Mouse (Mus musculus): ENCODE data around the gene Strn4. TPM values are rescaled to one million over a fixed set of nuclear protein-coding genes. Genes with fewer than 3 reads are reported as not detected.

Gene Strn4
- total and polyA plus RNA-seq, 3 experiments, result 55.8 to 93.5 TPM; not detected in 1

DNA sequence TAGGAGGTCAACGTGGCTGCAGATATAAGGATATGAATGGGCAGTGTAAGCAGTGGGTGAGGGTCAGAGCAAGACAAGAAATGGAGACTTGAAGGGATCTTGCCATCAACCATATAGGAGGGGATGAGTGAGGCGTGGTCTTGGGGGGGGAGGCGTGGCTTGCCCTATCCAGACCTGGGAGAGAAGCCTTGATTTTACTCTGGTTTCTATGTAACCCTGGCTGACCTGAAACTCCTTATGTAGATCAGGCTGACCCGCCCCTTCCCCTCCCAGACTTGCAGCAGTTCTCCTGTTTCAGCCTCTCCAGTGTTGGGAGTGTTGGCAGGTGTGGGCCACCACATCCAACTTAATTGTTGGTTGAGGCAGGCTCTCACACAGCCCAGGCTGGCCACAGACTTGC, 68.6 kb downstream of the Strn4 start:
- no peak for DNase-seq (ENCODE audit: low read depth, low spot score)
- no peak for TF ChIP-seq USF2 (IDR thresholded peaks at IDR 0.05; ENCODE audit: borderline replicate concordance in 1 of 2, insufficient read depth in 1 of 2, low read depth in 1 of 2, low read length in 2 of 2)
- no peak for TF ChIP-seq ZC3H11A (IDR thresholded peaks at IDR 0.05; ENCODE audit: low read depth, low read length)
- no peak for TF ChIP-seq CHD1 (IDR thresholded peaks at IDR 0.05; ENCODE audit: low read depth, low read length)
- TF ChIP-seq MXI1 (IDR thresholded peaks at IDR 0.05; ENCODE audit: low read depth, low read length), result no peak
- no peak for TF ChIP-seq TCF12 (IDR thresholded peaks at IDR 0.05; ENCODE audit: low read depth, low read length)
- no peak for TF ChIP-seq ETS1 (IDR thresholded peaks at IDR 0.05; ENCODE audit: low read depth, low read length)
- TF ChIP-seq RCOR1 (IDR thresholded peaks at IDR 0.05; ENCODE audit: low read depth, low read length), result no peak
- TF ChIP-seq EP300 (IDR thresholded peaks at IDR 0.05; ENCODE audit: low read depth in 1 of 2, low read length in 2 of 2), result no peak
- TF ChIP-seq UBTF (IDR thresholded peaks at IDR 0.05; ENCODE audit: borderline replicate concordance, insufficient read depth, low read depth, low read length), result no peak
- TF ChIP-seq JUND (IDR thresholded peaks at IDR 0.05; ENCODE audit: low read depth, low read length), result no peak
- no peak for TF ChIP-seq CHD2 (IDR thresholded peaks at IDR 0.05; ENCODE audit: low read length)
- TF ChIP-seq ELF1 (IDR thresholded peaks at IDR 0.05; ENCODE audit: low read depth, low read length), result no peak
- no peak for TF ChIP-seq POLR2AphosphoS2 (IDR thresholded peaks at IDR 0.05; ENCODE audit: low read length)
- TF ChIP-seq NRF1 (IDR thresholded peaks at IDR 0.05; ENCODE audit: insufficient read depth, low read depth, low read length, poor library complexity, severe bottlenecking), result no peak
- no peak for TF ChIP-seq E2F4 (IDR thresholded peaks at IDR 0.05; ENCODE audit: borderline replicate concordance, low read depth, low read length)
- Histone ChIP-seq H3K79me2 (ENCODE audit: control insufficient read depth, insufficient read depth, low read length, poor library complexity) (no peaks in the 10 kb centered on the region), H3K4me3 (ENCODE audit: control insufficient read depth in 1 of 2, insufficient read depth in 1 of 2, low read depth in 2 of 2, low read length in 2 of 2) (no peak overlapping the region), H3K27me3 (ENCODE audit: control insufficient read depth in 1 of 2, insufficient read depth in 2 of 2, low read length in 2 of 2) (no peaks in the 10 kb centered on the region), H3K4me1 (ENCODE audit: control insufficient read depth in 1 of 2, insufficient read depth in 2 of 2, low read length in 2 of 2) (peaks cover 3 to 5% of the 10 kb centered on the region in 2 experiments; a peak in 2 of 4 replicates), H3K9ac (ENCODE audit: control insufficient read depth, low read depth, low read length, poor library complexity, severe bottlenecking) (no peak overlapping the region), H3K36me3 (ENCODE audit: control insufficient read depth in 1 of 2, insufficient read depth in 2 of 2, low read length in 2 of 2) (no peaks in the 10 kb centered on the region), H3K27ac (ENCODE audit: control insufficient read depth, low read depth, low read length) (no peak overlapping the region), H3K9me3 (replicated peaks; ENCODE audit: insufficient read depth, low read length) (no peaks in the 10 kb centered on the region)

DNA sequence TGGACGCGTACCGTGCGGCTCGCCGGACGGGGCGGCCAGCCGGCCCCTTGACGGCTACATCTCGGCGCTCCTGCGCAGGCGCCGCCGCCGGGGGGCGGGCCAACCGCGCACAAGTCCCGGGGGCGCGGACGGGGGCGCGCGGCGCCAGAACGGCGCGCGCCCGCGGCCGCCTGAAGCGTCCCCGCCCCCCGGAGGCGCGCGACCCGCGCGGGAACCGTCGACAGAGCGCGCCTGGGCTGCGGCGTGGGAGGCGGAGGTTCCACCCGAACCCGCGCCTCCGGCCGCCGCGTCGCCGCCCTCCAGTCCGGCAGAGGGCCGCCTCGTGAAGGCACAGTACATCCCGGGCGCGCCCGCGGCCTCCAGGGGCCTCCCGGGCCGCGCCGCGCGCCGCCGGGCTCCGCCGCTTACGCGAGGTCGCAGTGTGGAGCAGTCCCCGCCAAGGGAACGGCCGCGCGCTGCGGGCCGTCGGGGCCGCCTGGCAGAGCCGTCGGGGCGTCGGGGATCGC, 69.6 kb downstream of the Strn4 start:
- no peaks in the 10 kb centered on the region for H3K79me2 ChIP-seq (ENCODE audit: control insufficient read depth, insufficient read depth, low read length, poor library complexity)
- H3K27me3 ChIP-seq (ENCODE audit: control insufficient read depth in 1 of 2, insufficient read depth in 2 of 2, low read length in 2 of 2), result no peaks in the 10 kb centered on the region
- DNase-seq (ENCODE audit: low read depth, low spot score), result no peak
- H3K9ac ChIP-seq (ENCODE audit: control insufficient read depth, low read depth, low read length, poor library complexity, severe bottlenecking), result no peak overlapping the region
- no peaks in the 10 kb centered on the region for H3K36me3 ChIP-seq (ENCODE audit: control insufficient read depth in 1 of 2, insufficient read depth in 2 of 2, low read length in 2 of 2)
- H3K4me3 ChIP-seq (ENCODE audit: control insufficient read depth in 1 of 2, insufficient read depth in 1 of 2, low read depth in 2 of 2, low read length in 2 of 2), result no peak overlapping the region
- no peaks in the 10 kb centered on the region for H3K9me3 ChIP-seq (replicated peaks; ENCODE audit: insufficient read depth, low read length)
- peaks cover 3 to 5% of the 10 kb centered on the region in 2 experiments; a peak in 2 of 4 replicates for H3K4me1 ChIP-seq (ENCODE audit: control insufficient read depth in 1 of 2, insufficient read depth in 2 of 2, low read length in 2 of 2)
- no peak overlapping the region for H3K27ac ChIP-seq (ENCODE audit: control insufficient read depth, low read depth, low read length)
- TF ChIP-seq SIN3A (IDR thresholded peaks at IDR 0.05; ENCODE audit: low read length), result no peak
- TF ChIP-seq USF2 (IDR thresholded peaks at IDR 0.05; ENCODE audit: borderline replicate concordance in 1 of 2, insufficient read depth in 1 of 2, low read depth in 1 of 2, low read length in 2 of 2), result no peak
- no peak for TF ChIP-seq ZC3H11A (IDR thresholded peaks at IDR 0.05; ENCODE audit: low read depth, low read length)
- no peak for TF ChIP-seq MYB (IDR thresholded peaks at IDR 0.05; ENCODE audit: low read depth, low read length)
- no peak for TF ChIP-seq ETS1 (IDR thresholded peaks at IDR 0.05; ENCODE audit: low read depth, low read length)
- TF ChIP-seq ZMIZ1 (IDR thresholded peaks at IDR 0.05; ENCODE audit: low read depth, low read length), result no peak
- no peak for TF ChIP-seq BHLHE40 (IDR thresholded peaks at IDR 0.05; ENCODE audit: borderline replicate concordance, low read depth, low read length)
- no peak for TF ChIP-seq NELFE (IDR thresholded peaks at IDR 0.05; ENCODE audit: low read depth, low read length)
- no peak for TF ChIP-seq HCFC1 (IDR thresholded peaks at IDR 0.05; ENCODE audit: low read depth, low read length)
- no peak for TF ChIP-seq E2F4 (IDR thresholded peaks at IDR 0.05; ENCODE audit: borderline replicate concordance, low read depth, low read length)
- TF ChIP-seq POLR2AphosphoS5 (IDR thresholded peaks at IDR 0.05; ENCODE audit: borderline replicate concordance, low read depth, low read length), result no peak
- TF ChIP-seq JUND (IDR thresholded peaks at IDR 0.05; ENCODE audit: low read depth, low read length), result no peak
- TF ChIP-seq USF1 (IDR thresholded peaks at IDR 0.05; ENCODE audit: low read depth, low read length), result no peak
